Mouse (Mus musculus) cerebellum, adult 2 months (tissue): ENCODE results near the gene Snx10.

Experiments used
- CTCF ChIP-seq: fragments of 200-500 bp; IDR thresholded peaks from 2 replicates; pipeline ENCODE4 v1.5.1; 2011; ENCODE audit warnings: low read depth, mild to moderate bottlenecking, control low read depth, low read length, moderate library complexity, borderline replicate concordance; ENCODE audit not compliant: insufficient read depth
- POLR2A ChIP-seq: fragments of 200-500 bp; IDR thresholded peaks from 2 replicates; pipeline ENCODE4 v1.6.1; 2011; ENCODE audit warnings: low read length, control low read depth, borderline replicate concordance; ENCODE audit not compliant: insufficient read depth

DNA sequence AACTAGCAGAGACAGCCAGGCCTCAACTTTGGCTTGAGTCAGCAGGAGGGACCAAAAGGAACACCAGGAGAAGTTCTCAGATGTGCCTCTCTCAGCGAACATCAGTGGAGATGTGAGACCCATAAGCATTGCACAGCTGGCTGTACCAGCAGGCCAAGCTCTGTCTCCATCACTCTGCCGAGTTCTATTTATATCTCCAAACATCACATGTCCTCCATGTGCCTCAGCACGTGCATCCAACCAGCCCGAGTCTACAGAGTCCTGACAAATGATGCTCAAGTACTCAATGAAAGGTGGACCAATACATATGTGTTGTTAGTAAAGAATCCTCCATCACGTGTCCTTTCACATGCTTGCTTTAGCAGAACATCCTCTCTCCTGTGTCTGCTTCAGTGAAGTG, 103.1 kb downstream of the Snx10 start:
- TF ChIP-seq CTCF (no peak), POLR2A (no peak)
